Mouse (Mus musculus): ENCODE measurements at regions not wholly inside any gene's neighbourhood (a gene's known extent, or its start where the extent isn't known, plus 50 kb on each side); places are given as distances from the start of the nearest gene placed in this dataset.

DNA sequence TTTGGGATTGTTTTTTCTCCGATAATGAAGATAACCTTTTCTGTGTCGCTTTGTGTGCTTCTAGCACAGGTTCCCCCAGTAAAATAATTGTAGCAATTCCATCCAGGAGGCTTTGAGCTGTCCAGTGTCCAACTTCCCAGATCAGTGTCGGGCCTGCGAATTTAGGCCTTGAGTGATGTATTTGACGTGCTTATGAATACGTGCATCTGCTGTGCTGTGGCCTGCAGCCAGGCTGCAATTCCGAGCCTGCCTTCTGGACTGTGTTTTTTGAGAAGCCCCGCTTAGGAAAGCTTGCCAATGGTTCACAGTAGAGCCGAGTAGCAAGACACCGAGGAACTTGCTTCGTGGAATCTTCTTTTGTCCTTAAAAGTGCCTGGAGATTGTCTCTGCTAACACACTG lies 60.8 kb upstream of the Serp2 start:
- Histone ChIP-seq H3K4me3 (ENCODE audit: control insufficient read depth, insufficient read depth, low read length) (no peak overlapping the region), H3K27ac (ENCODE audit: control insufficient read depth, insufficient read depth, low read length) (no peak overlapping the region), H3K4me1 (replicated peaks; ENCODE audit: control insufficient read depth, insufficient read depth, low read length) (peaks cover under 1% of the 10 kb centered on the region; the same call in 1 of the 2 replicates), H3K27me3 (ENCODE audit: control insufficient read depth, insufficient read depth, low read length) (no peaks in the 10 kb centered on the region), H3K36me3 (ENCODE audit: control insufficient read depth, insufficient read depth, low read length) (no peaks in the 10 kb centered on the region)
- no peak for DNase-seq
- WGBS = 93% methylated on average over 11 of the region's 11 CpGs
- TF ChIP-seq POLR2A (IDR thresholded peaks at IDR 0.05; ENCODE audit: control insufficient read depth, extremely low read depth, insufficient read depth, low read length, poor library complexity) = no peak
- no peak for TF ChIP-seq CTCF (IDR thresholded peaks at IDR 0.05; ENCODE audit: borderline replicate concordance, control insufficient read depth, extremely low read depth, insufficient read depth, low read length, poor library complexity)

DNA sequence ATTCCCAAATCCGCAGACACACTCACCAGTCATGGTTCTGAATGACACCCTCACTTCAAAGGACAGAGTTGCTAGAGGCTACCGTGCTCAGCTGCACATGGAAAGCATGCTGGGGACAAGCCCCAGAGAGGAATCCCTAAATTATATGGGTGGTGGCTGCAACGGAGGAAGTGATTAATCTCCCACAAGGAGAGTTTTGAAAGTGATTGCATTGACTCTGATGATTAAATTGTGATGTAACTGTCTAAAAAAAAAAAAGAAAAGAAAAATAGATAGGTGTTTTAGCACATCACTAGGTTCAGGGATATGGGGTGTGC lies 59.6 kb upstream of the Serp2 start:
- H3K27me3 ChIP-seq (ENCODE audit: control insufficient read depth, insufficient read depth, low read length) = no peaks in the 10 kb centered on the region
- TF ChIP-seq CTCF (IDR thresholded peaks at IDR 0.05; ENCODE audit: borderline replicate concordance, control insufficient read depth, extremely low read depth, insufficient read depth, low read length, poor library complexity) (no peak), POLR2A (IDR thresholded peaks at IDR 0.05; ENCODE audit: control insufficient read depth, extremely low read depth, insufficient read depth, low read length, poor library complexity) (no peak)
- DNase-seq = no peak
- H3K27ac ChIP-seq (ENCODE audit: control insufficient read depth, insufficient read depth, low read length) = no peak overlapping the region
- 89% methylated on average over 3 of the region's 3 CpGs for WGBS
- no peaks in the 10 kb centered on the region for H3K4me1 ChIP-seq (replicated peaks; ENCODE audit: control insufficient read depth, insufficient read depth, low read length)
- H3K36me3 ChIP-seq (ENCODE audit: control insufficient read depth, insufficient read depth, low read length) = no peaks in the 10 kb centered on the region
- H3K4me3 ChIP-seq (ENCODE audit: control insufficient read depth, insufficient read depth, low read length) = no peak overlapping the region

DNA sequence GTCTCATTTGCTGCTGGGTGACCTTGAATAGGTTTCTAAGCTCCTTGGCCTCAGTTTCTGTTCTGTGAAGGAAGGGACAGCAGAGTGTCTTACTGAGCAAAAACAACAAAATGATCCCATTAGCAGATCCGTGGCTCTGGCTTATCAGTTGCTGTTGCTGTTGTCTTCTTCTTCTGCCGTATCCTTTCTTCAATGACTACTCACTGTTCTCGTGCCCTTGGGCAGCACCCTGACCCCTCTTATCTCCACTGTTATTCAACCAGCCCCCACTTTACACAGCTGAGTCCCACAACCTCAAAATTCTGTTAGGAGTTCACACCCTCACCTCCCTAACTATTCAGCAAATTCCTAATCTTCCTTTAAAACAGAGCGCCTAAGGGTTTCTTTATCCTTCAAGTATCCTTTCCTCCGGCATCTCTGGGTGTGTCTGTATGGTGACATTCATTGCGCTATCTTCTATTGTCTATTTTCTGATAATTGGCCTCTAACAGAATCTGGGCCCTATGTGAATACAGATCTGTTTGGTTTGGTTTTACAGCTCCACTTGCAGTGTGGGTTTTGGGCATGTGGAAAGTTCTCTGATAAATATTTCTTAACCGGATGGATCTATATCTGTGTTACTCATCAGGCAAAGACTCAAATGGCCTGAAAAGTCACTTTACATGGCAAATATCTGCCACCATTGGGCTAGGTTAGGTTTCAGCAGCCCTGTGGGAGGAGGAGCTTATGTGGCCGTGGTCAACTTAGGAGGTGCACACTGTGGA lies 59.1 kb upstream of the Serp2 start:
- TF ChIP-seq CTCF (IDR thresholded peaks at IDR 0.05; ENCODE audit: borderline replicate concordance, control insufficient read depth, extremely low read depth, insufficient read depth, low read length, poor library complexity) = no peak
- no peak for TF ChIP-seq POLR2A (IDR thresholded peaks at IDR 0.05; ENCODE audit: control insufficient read depth, extremely low read depth, insufficient read depth, low read length, poor library complexity)
- no peaks in the 10 kb centered on the region; the same call in 1 of the 2 replicates for H3K4me1 ChIP-seq (replicated peaks; ENCODE audit: control insufficient read depth, insufficient read depth, low read length)
- no peak overlapping the region for H3K27ac ChIP-seq (ENCODE audit: control insufficient read depth, insufficient read depth, low read length)
- no peak overlapping the region for H3K4me3 ChIP-seq (ENCODE audit: control insufficient read depth, insufficient read depth, low read length)
- 96% methylated on average over 8 of the region's 8 CpGs for WGBS
- DNase-seq = no peak
- no peaks in the 10 kb centered on the region for H3K27me3 ChIP-seq (ENCODE audit: control insufficient read depth, insufficient read depth, low read length)
- H3K36me3 ChIP-seq (ENCODE audit: control insufficient read depth, insufficient read depth, low read length) = no peaks in the 10 kb centered on the region

DNA sequence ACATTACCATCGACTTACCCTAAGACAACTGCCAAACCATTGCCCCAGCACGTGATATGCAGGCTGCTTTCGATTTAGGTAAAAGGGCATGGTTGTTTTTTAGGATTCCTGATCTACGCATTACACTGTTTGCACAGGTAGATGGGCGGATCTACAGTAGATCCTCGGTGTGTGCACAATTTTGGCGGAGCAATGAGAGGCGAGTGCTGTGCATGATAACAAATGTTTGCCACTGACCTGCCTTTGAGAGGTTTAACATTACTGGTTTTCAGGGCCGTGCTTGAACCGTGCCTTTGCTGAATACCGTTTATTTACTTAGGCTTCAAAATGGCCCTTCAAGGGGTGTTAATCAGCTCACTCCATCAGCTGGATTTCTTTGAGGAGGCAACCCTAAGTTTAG lies 58.5 kb upstream of the Serp2 start:
- no peaks in the 10 kb centered on the region for H3K27me3 ChIP-seq (ENCODE audit: control insufficient read depth, insufficient read depth, low read length)
- 95% methylated on average over 11 of the region's 11 CpGs for WGBS
- H3K4me3 ChIP-seq (ENCODE audit: control insufficient read depth, insufficient read depth, low read length) = no peak overlapping the region
- DNase-seq = no peak
- no peaks in the 10 kb centered on the region for H3K36me3 ChIP-seq (ENCODE audit: control insufficient read depth, insufficient read depth, low read length)
- H3K27ac ChIP-seq (ENCODE audit: control insufficient read depth, insufficient read depth, low read length) = no peak overlapping the region
- H3K4me1 ChIP-seq (replicated peaks; ENCODE audit: control insufficient read depth, insufficient read depth, low read length) = no peaks in the 10 kb centered on the region; the same call in 1 of the 2 replicates
- TF ChIP-seq POLR2A (IDR thresholded peaks at IDR 0.05; ENCODE audit: control insufficient read depth, extremely low read depth, insufficient read depth, low read length, poor library complexity) (no peak), CTCF (IDR thresholded peaks at IDR 0.05; ENCODE audit: borderline replicate concordance, control insufficient read depth, extremely low read depth, insufficient read depth, low read length, poor library complexity) (no peak)

DNA sequence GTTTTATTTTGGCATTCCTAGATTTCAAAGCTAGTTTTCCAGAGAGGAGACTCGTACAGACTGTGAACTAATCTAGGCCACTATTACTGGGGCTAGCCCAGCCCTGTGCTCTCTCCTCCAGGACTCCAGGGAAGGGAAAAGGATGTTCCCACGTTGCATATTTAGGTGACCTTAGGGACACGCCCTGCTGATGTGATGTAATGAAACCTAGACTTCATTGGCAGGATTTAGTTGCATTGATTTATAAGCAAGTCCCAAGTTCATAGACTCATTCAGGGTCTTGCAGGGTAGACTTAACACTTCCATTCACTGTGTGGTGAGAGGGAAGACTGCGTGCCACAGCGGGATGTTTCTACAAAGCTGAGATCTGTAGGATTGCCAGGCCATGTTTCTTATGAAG lies 58.0 kb upstream of the Serp2 start:
- Histone ChIP-seq H3K36me3 (ENCODE audit: control insufficient read depth, insufficient read depth, low read length) (no peaks in the 10 kb centered on the region), H3K4me1 (replicated peaks; ENCODE audit: control insufficient read depth, insufficient read depth, low read length) (no peaks in the 10 kb centered on the region; the same call in 1 of the 2 replicates), H3K27ac (ENCODE audit: control insufficient read depth, insufficient read depth, low read length) (no peak overlapping the region), H3K27me3 (ENCODE audit: control insufficient read depth, insufficient read depth, low read length) (no peaks in the 10 kb centered on the region), H3K4me3 (ENCODE audit: control insufficient read depth, insufficient read depth, low read length) (no peak overlapping the region)
- WGBS = 92% methylated on average over 5 of the region's 5 CpGs
- DNase-seq = no peak
- TF ChIP-seq CTCF (IDR thresholded peaks at IDR 0.05; ENCODE audit: borderline replicate concordance, control insufficient read depth, extremely low read depth, insufficient read depth, low read length, poor library complexity) (no peak), POLR2A (IDR thresholded peaks at IDR 0.05; ENCODE audit: control insufficient read depth, extremely low read depth, insufficient read depth, low read length, poor library complexity) (no peak)

DNA sequence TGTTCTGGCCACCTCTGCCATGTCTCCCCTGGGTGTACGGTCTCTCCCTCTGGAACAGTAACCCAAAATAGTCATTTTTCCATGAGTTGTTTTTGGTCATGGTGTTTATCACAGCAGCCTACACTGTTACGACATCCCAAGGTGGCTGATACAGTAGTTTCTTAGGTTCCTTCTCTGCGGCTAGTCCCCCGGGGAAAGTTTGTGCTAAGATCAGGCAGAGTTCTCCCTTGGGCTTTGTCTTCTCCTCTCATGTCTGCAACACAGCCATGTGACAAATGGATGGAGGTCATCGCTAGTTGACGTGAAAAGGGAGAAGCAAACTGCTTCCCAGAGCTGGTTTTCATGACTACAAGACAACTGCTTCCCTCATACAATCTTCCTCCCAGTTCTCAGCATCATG lies 56.9 kb upstream of the Serp2 start:
- Histone ChIP-seq H3K4me3 (ENCODE audit: control insufficient read depth, insufficient read depth, low read length) (no peak overlapping the region), H3K27me3 (ENCODE audit: control insufficient read depth, insufficient read depth, low read length) (no peaks in the 10 kb centered on the region), H3K36me3 (ENCODE audit: control insufficient read depth, insufficient read depth, low read length) (no peaks in the 10 kb centered on the region), H3K27ac (ENCODE audit: control insufficient read depth, insufficient read depth, low read length) (no peak overlapping the region), H3K4me1 (replicated peaks; ENCODE audit: control insufficient read depth, insufficient read depth, low read length) (no peaks in the 10 kb centered on the region; the same call in 1 of the 2 replicates)
- WGBS = 92% methylated on average over 6 of the region's 6 CpGs
- TF ChIP-seq POLR2A (IDR thresholded peaks at IDR 0.05; ENCODE audit: control insufficient read depth, extremely low read depth, insufficient read depth, low read length, poor library complexity) (no peak), CTCF (IDR thresholded peaks at IDR 0.05; ENCODE audit: borderline replicate concordance, control insufficient read depth, extremely low read depth, insufficient read depth, low read length, poor library complexity) (no peak)
- no peak for DNase-seq

Measured in thymus, adult 2 months (tissue).